Comparison of ENCODE assay signal across 10 mouse cellular contexts in genomic region chr4:62659861-62660553, GRCm38 (mm10).
DNase-seq lines count a peak whose midpoint lies in the region; ATAC-seq lines count a peak whose summit lies in the region.
"Had no signal": no experiment of that assay in that cellular context is flagged by ENCODE, and none has a peak within 500 bp of the region (broad histone marks: within the 10 kb centered on the region; RNA-seq: fewer than 3 reads in every experiment).

No protein-coding gene starts in this region.

- H3K4me1 ChIP-seq in hindbrain, embryonic 10.5 days (replicated peaks) = peaks cover 83% of the 10 kb centered on the region
- peaks cover 24% of the 10 kb centered on the region for H3K4me1 ChIP-seq in hindbrain, embryonic 16.5 days (ENCODE audit: control insufficient read depth, insufficient read depth, low read depth, low read length)
- H3K4me1 ChIP-seq in hindbrain, embryonic 14.5 days (replicated peaks; ENCODE audit: control insufficient read depth, insufficient read depth, low read length) = peaks cover 41% of the 10 kb centered on the region
- H3K4me1 ChIP-seq in neural tube, embryonic 11.5 days (ENCODE audit: control insufficient read depth, insufficient read depth, low read length) = peaks cover 47% of the 10 kb centered on the region

- no peak overlapping the region for H3K4me2 ChIP-seq in hindbrain, embryonic 16.5 days (ENCODE audit: low read length)
- H3K4me2 ChIP-seq in hindbrain, embryonic 14.5 days (replicated peaks) = no peak overlapping the region
- H3K4me2 ChIP-seq in neural tube, embryonic 11.5 days (ENCODE audit: low read depth) = peak overlapping the region; percentile 20

- H3K27ac ChIP-seq in hindbrain, embryonic 10.5 days = peak overlapping the region; percentile 90
- no peak overlapping the region for H3K27ac ChIP-seq in hindbrain, embryonic 16.5 days (ENCODE audit: low read depth, low read length)
- H3K27ac ChIP-seq in hindbrain, embryonic 14.5 days = peak overlapping the region; percentile 27
- H3K27ac ChIP-seq in neural tube, embryonic 11.5 days (ENCODE audit: low read depth, low read length) = peak overlapping the region; percentile 80

- H3K9ac ChIP-seq in hindbrain, embryonic 16.5 days (ENCODE audit: low read depth, low read length) = no peak overlapping the region
- no peak overlapping the region for H3K9ac ChIP-seq in hindbrain, embryonic 14.5 days
- peak overlapping the region; percentile 16; the same call in 1 of the 2 replicates for H3K9ac ChIP-seq in neural tube, embryonic 11.5 days (ENCODE audit: low read length)

- peak overlapping the region; percentile 32 for H3K4me3 ChIP-seq in hindbrain, embryonic 10.5 days
- no peak overlapping the region for H3K4me3 ChIP-seq in hindbrain, embryonic 16.5 days (ENCODE audit: low read length)
- H3K4me3 ChIP-seq in hindbrain, embryonic 14.5 days (replicated peaks; ENCODE audit: low read length) = no peak overlapping the region
- no peak overlapping the region for H3K4me3 ChIP-seq in neural tube, embryonic 11.5 days (ENCODE audit: low read depth, low read length)

- DNase-seq in hindbrain, embryonic 10.5 days (ENCODE audit: low spot score) = peak; percentile 41
- DNase-seq in embryo, embryonic 11 days = peak; percentile 59
- DNase-seq in hindbrain, embryonic 14.5 days (ENCODE audit: low spot score) = no peak
- DNase-seq in neural tube, embryonic 11.5 days (ENCODE audit: low spot score) = peak; percentile 54
- DNase-seq in thymus, postnatal 10 days (ENCODE audit: low spot score in 2 of 2) = no peak
- DNase-seq in gastrocnemius, postnatal 36 days = no peak
- DNase-seq in kidney, postnatal 25 days = no peak
- DNase-seq: right cerebral cortex, postnatal 14 days had no signal

- intact Hi-C loops in gastrocnemius, postnatal 36 days (cut with DNase I) = no loop called here

- 0 out of 2 replicates have a peak, but pooled peaks cover 2% of the 10 kb centered on the region for H3K27me3 ChIP-seq in hindbrain, embryonic 10.5 days (ENCODE audit: insufficient read depth, poor library complexity, severe bottlenecking)
- no peaks in the 10 kb centered on the region for H3K27me3 ChIP-seq in hindbrain, embryonic 16.5 days (replicated peaks; ENCODE audit: control insufficient read depth, insufficient read depth, low read length)
- H3K27me3 ChIP-seq in hindbrain, embryonic 14.5 days (ENCODE audit: control insufficient read depth, insufficient read depth, low read length) = no peaks in the 10 kb centered on the region
- H3K27me3 ChIP-seq in neural tube, embryonic 11.5 days (ENCODE audit: control insufficient read depth, insufficient read depth, low read length) = no peaks in the 10 kb centered on the region

- no peaks in the 10 kb centered on the region for H3K9me3 ChIP-seq in hindbrain, embryonic 10.5 days
- H3K9me3 ChIP-seq in hindbrain, embryonic 16.5 days (ENCODE audit: control insufficient read depth, low read length) = no peaks in the 10 kb centered on the region
- no peaks in the 10 kb centered on the region for H3K9me3 ChIP-seq in hindbrain, embryonic 14.5 days (ENCODE audit: control insufficient read depth, low read length)
- H3K9me3 ChIP-seq in neural tube, embryonic 11.5 days (ENCODE audit: control insufficient read depth, low read length) = no peaks in the 10 kb centered on the region

- ATAC-seq in hindbrain, embryonic 16.5 days = no peak; the same call in 1 of the 2 replicates
- peak; percentile 7; the same call in 1 of the 2 replicates for ATAC-seq in hindbrain, embryonic 14.5 days (ENCODE audit: low FRiP score)
- peak; percentile 49 for ATAC-seq in neural tube, embryonic 11.5 days (ENCODE audit: insufficient read depth, low FRiP score, low TSS enrichment)

- 10% methylated on average over 14 of the region's 14 CpGs for WGBS in hindbrain, embryonic 10.5 days
- 18% methylated on average over 14 of the region's 14 CpGs for WGBS in hindbrain, embryonic 16.5 days
- WGBS in hindbrain, embryonic 14.5 days = 11% methylated on average over 14 of the region's 14 CpGs
- WGBS in neural tube, embryonic 11.5 days = 4% methylated on average over 14 of the region's 14 CpGs

- no peaks in the 10 kb centered on the region for H3K36me3 ChIP-seq in hindbrain, embryonic 10.5 days
- no peaks in the 10 kb centered on the region for H3K36me3 ChIP-seq in hindbrain, embryonic 16.5 days (ENCODE audit: control insufficient read depth, insufficient read depth, low read length)
- no peaks in the 10 kb centered on the region for H3K36me3 ChIP-seq in hindbrain, embryonic 14.5 days (replicated peaks; ENCODE audit: control insufficient read depth, insufficient read depth)
- no peaks in the 10 kb centered on the region for H3K36me3 ChIP-seq in neural tube, embryonic 11.5 days (ENCODE audit: control insufficient read depth, insufficient read depth, low read length)
- H3K36me3 ChIP-seq: G1E had no signal

Comparison
In these comparisons a context has a peak if more than half of its experiments do, and no peak if none do; other contexts are left out.
1. DNase-seq: peak in hindbrain, embryonic 10.5 days (single experiment), embryo, embryonic 11 days (single experiment) and neural tube, embryonic 11.5 days (single experiment); none in hindbrain, embryonic 14.5 days (single experiment), thymus, postnatal 10 days (0 of 2), gastrocnemius, postnatal 36 days (0 of 2) and kidney, postnatal 25 days (0 of 2).